Mouse (Mus musculus): ENCODE data around the gene Tns1.

GRCm38 (mm10) chr1:74034736-74035135 lies 89.5 kb downstream of the Tns1 start:
- no peak for TF ChIP-seq MAFK (IDR thresholded peaks at IDR 0.05; ENCODE audit: insufficient replicate concordance, low read length)
- TF ChIP-seq CTCF (conservative IDR thresholded peaks at IDR 0.05 in 1 of 2, IDR thresholded peaks at IDR 0.05 in 1 of 2; ENCODE audit: low read depth in 2 of 2, low read length in 2 of 2): no peak
- TF ChIP-seq RCOR1 (conservative IDR thresholded peaks at IDR 0.05; ENCODE audit: low read depth, low read length): no peak
- no peak for TF ChIP-seq EP300 (IDR thresholded peaks at IDR 0.05; ENCODE audit: low read length)
- TF ChIP-seq POLR2A (IDR thresholded peaks at IDR 0.05; ENCODE audit: low read depth, low read length): no peak
- no peak for TF ChIP-seq TCF12 (IDR thresholded peaks at IDR 0.05; ENCODE audit: low read depth, low read length)
- no peak for TF ChIP-seq ELF1 (IDR thresholded peaks at IDR 0.05; ENCODE audit: low read depth, low read length)
- TF ChIP-seq MYC (IDR thresholded peaks at IDR 0.05; ENCODE audit: low read depth, low read length): no peak
- TF ChIP-seq JUN (IDR thresholded peaks at IDR 0.05; ENCODE audit: insufficient read depth, low read depth, low read length): no peak
- TF ChIP-seq TBP (conservative IDR thresholded peaks at IDR 0.05; ENCODE audit: low read depth, low read length): no peak

Measured in CH12.LX (cell line).